16 mouse cellular contexts compared by ENCODE assay signal in the genomic region with DNA sequence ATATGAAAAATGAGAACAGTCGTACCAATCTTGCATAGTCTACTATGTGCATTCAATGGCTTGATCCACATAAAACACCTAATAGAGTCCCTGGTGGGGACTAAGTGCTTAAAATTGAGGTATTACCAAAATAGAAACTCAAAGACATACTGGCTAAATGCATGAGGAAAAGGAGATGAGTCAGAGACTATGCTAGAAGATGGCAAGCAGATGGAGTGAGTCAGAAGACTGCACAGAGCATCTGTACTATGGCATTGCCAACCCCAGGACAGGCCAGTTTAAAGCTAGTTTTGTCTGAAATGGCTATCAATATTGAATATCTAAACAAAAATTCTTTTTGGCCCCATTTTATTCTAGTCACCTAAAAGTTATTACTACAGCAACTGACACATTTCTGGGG. TPM values are rescaled to one million over a fixed set of nuclear protein-coding genes. Genes with fewer than 3 reads are reported as not detected.
DNase-seq lines count a peak whose midpoint lies in the region.
"Had no signal": no experiment of that assay in that cellular context is flagged by ENCODE, and none has a peak within 500 bp of the region (broad histone marks: within the 10 kb centered on the region; RNA-seq: fewer than 3 reads in every experiment).

No protein-coding gene starts in this region.

- intact Hi-C loops in left cerebral cortex, postnatal 14 days (cut with DNase I): loop anchor here (5.0 kb wide), 1 partner anchor 853 kb away; no protein-coding TSS in a partner anchor

- peak; percentile 3 for DNase-seq in layer of hippocampus, adult 9-11 months
- no peak for DNase-seq in layer of hippocampus, adult 9-10 months (ENCODE audit: low spot score)
- peak; percentile 7 for DNase-seq in 3134 (ENCODE audit: extremely low read depth, insufficient read length, low spot score)
- peak; percentile 90 for DNase-seq in 3T3-L1 (ENCODE audit: low read depth, low spot score)
- DNase-seq in left cerebral cortex, postnatal 14 days (ENCODE audit: low spot score in 2 of 2): peak; percentile 12 to 14
- DNase-seq in lung, postnatal 4 days: no peak
- no peak for DNase-seq in lung, postnatal 36 days
- DNase-seq: cerebellum, adult 2 months; cerebellum, postnatal 36 days; lung, adult 2 months; retina, postnatal 1 day had no signal

RNA-seq across cellular contexts. Expression of gene Olfr266, which starts 49.5 kb away (rescaled TPM):
- total RNA-seq in left cerebral cortex, postnatal 14 days (2021): not detected
- total RNA-seq: adrenal gland, adult 18-20 months; adrenal gland, postnatal 4 days; gastrocnemius, adult 18-20 months; gastrocnemius, postnatal 4 days; hematopoietic stem cell, adult 5-6 weeks had no signal

Comparison
In these comparisons a context has a peak if more than half of its experiments do, and no peak if none do; other contexts are left out.
1. DNase-seq: peak in layer of hippocampus, adult 9-11 months (single experiment), 3134 (single experiment), 3T3-L1 (single experiment) and left cerebral cortex, postnatal 14 days (2 of 2); none in layer of hippocampus, adult 9-10 months (single experiment), lung, postnatal 4 days (0 of 2) and lung, postnatal 36 days (single experiment).